15 mouse cellular contexts compared by ENCODE assay signal in genomic region chrX:110700442-110700841, GRCm38 (mm10).
"Had no signal": no experiment of that assay in that cellular context is flagged by ENCODE, and none has a peak within 500 bp of the region (broad histone marks: within the 10 kb centered on the region; RNA-seq: fewer than 3 reads in every experiment).

No protein-coding gene starts in this region.

- H3K27ac ChIP-seq: neural tube, embryonic 12.5 days; stomach, embryonic 15.5 days; stomach, postnatal 0 days had no signal

- H3K27me3 ChIP-seq: neural tube, embryonic 12.5 days; stomach, embryonic 15.5 days had no signal

- H3K9me3 ChIP-seq: neural tube, embryonic 12.5 days; stomach, embryonic 15.5 days had no signal

- H3K4me1 ChIP-seq: neural tube, embryonic 12.5 days; stomach, embryonic 15.5 days had no signal

- DNase-seq: retina, postnatal 1 day; right cerebral cortex, adult 18-20 months; right cerebral cortex, postnatal 14 days; right cerebral cortex, postnatal 25 days; right cerebral cortex, postnatal 4 days; spleen, adult 18-20 months; thymus, adult 18-20 months; thymus, adult 2 months; thymus, postnatal 14 days; thymus, postnatal 25 days; thymus, postnatal 36 days; thymus, postnatal 4 days had no signal

- H3K4me3 ChIP-seq: neural tube, embryonic 12.5 days; stomach, embryonic 15.5 days had no signal

- H3K36me3 ChIP-seq: neural tube, embryonic 12.5 days; stomach, embryonic 15.5 days had no signal

- H3K4me2 ChIP-seq: neural tube, embryonic 12.5 days; stomach, embryonic 15.5 days had no signal

- H3K9ac ChIP-seq: neural tube, embryonic 12.5 days; stomach, embryonic 15.5 days had no signal
